Mouse (Mus musculus) liver, embryonic 14.5 days (tissue): ENCODE data around the gene Txnrd3.

Experiments used
- CTCF ChIP-seq: IDR thresholded peaks from 2 replicates; pipeline ENCODE4 v1.5.1; 2016; ENCODE audit warnings: antibody characterized with exemption, low read depth, control low read depth
- EP300 ChIP-seq: IDR thresholded peaks from 2 replicates; pipeline ENCODE4 v1.6.1; 2016; ENCODE audit warnings: antibody characterized with exemption, low read depth

- no peak for TF ChIP-seq CTCF
- no peak for TF ChIP-seq EP300
These were observed 74.3 kb downstream of the Txnrd3 start for GRCm38 (mm10) chr6:89718051-89718450.
